Mouse (Mus musculus): ENCODE results near the gene Ube3b.

DNA sequence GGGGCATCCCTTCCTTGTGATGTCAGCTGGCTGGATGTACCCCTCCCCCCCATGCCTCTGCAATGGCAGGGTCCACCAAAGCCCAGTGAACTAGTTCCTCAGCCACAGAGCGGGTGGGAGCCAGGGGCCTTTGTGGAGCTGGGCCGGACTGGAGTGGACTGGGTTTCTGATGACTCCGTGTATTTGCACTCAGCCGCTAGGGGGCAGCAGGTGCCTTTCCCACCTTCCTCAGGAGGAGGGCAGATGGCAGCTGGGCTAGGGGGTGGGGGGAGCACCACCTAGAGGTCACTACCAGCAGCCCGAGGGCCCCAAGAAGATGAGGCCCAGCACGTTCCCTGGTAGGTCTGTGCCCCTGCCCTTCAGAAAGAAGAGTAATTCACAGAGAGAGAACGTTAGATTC lies 80.8 kb downstream of the Ube3b start:
- TF ChIP-seq CTCF (conservative IDR thresholded peaks at IDR 0.05; ENCODE audit: low read length), result peak; percentile 74
- no peak for TF ChIP-seq POU5F1 (IDR thresholded peaks at IDR 0.05; ENCODE audit: borderline replicate concordance, low read length)
- TF ChIP-seq NANOG (IDR thresholded peaks at IDR 0.05; ENCODE audit: borderline replicate concordance, low read length), result no peak
